Mouse (Mus musculus) T-helper 2 cell (primary cell): ENCODE data around the gene Sqstm1.

Source experiments
- in situ Hi-C: fragments of 300-600 bp; cut with MboI, MseI; formaldehyde crosslinking; loops from one replicate; pipeline ENCODE4 v1.15.1; 2025; ENCODE audit warnings: high pct_unique_total_duplicates

Gene Sqstm1

DNA sequence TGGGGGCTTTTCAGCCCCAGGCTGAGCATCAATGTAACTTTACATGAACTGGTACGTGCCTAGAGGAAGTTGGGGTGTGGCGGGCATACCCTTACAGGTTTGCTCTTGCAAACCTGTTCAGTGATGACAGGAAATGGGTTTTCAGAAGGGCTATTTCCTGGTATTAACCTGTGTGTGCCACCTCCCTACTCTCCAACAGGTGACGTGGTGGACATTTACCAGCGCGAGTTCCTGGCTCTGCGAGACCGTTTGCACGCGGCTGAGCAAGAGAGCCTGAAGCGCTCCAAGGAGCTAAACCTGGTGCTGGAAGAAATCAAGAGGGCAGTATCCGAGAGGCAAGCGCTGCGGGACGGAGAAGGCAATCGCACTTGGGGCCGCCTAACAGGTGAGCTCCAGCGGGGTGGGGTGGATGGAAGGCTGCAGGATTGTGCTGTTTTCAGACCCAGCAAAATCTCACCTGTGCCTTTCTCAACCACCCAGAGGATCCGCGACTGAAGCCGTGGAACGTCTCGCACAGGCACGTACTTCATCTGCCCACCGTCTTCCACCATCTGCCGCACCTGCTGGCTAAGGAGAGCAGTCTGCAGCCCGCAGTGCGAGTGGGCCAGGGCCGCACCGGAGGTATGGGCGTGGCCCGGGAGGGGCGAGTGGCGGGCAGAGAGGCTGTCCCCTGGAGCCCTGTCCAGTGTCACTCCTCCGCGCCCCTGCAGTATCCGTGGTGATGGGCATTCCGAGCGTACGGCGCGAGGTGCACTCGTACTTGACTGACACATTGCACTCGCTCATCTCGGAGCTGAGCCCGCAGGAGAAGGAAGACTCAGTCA is 20.1 kb upstream of the Sqstm1 start:
- in situ Hi-C loops, result no loop called here

DNA sequence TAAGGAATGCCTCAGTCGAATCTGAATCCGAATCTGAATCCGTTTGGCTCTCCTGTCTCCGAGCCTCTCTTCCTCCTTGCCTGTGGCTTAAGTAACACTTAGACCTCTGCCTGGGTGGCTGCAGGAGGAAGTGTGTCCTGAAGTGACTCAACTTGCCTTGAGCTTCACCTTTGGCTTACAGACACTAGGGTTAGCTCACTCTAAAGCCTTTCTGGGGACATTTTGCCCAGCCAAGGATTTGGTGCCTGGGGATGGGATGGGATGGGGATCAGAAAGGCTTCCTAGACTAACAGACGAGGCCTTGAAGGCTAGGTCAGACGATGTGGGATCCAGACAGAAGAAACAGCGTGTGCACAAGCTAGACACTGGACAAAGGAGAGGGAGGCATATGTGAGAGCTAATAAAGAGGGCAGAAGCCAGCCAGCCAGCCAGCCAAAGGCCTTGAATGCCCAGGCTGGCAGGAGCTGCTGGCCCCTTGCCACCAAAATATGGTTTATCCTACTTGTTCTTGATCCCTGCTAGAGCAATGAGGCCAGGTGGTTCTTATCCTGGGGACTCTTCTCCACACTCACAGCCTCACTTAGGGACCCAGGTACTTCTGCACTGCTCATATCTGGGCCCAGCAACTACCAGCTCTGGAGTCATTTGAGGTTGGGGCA is 18.8 kb upstream of the Sqstm1 start:
- in situ Hi-C loops, result loop anchor here (5.0 to 10.0 kb wide), 2 partner anchors 67 to 1375 kb away; partner anchors contain the start of gene Hnrnpab

DNA sequence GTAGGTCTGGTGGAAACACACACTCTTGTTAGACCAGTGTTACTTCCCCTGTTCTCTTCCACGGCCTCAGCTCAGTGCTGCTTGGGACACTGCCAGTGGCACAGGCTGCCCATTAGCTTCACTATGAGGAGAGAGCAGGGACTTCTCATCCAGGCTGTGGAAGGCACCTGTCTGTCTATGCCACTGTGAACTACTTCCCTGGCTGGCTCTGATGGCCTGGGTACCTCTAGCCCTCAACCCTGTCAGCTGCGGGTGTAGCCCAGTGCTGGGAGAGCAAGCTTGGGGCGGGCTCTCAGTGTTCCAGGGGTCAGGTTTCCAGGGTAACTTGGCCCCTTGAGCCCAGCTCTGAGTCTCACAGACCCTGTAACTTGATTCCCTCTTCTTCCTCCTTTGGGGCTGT is 18.1 kb upstream of the Sqstm1 start:
- in situ Hi-C loops, result loop anchor here (5.0 to 10.0 kb wide), 2 partner anchors 66 to 1376 kb away; partner anchors contain the start of gene Hnrnpab

DNA sequence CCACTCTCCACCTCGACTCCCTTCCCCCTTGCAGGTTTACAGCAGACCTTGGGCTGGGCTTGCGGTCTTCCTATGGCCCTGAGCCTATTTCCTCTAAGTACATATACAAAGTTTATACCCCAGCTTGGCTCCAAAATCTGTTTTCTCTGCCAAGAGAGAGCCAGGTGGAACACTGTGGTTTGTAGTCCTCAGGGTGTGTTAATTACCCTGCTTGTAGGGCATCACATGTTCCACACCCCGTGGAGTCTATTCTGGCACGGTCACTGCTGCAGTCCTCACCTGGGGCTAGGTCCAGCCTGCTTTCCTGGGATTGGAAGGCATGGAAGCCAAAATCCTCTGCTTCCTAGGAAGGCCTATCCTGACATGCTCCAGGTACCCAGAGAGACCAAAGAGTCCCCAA is 17.1 kb upstream of the Sqstm1 start:
- in situ Hi-C loops, result loop anchor here (5.0 to 10.0 kb wide), 2 partner anchors 65 to 1377 kb away; partner anchors contain the start of gene Hnrnpab

DNA sequence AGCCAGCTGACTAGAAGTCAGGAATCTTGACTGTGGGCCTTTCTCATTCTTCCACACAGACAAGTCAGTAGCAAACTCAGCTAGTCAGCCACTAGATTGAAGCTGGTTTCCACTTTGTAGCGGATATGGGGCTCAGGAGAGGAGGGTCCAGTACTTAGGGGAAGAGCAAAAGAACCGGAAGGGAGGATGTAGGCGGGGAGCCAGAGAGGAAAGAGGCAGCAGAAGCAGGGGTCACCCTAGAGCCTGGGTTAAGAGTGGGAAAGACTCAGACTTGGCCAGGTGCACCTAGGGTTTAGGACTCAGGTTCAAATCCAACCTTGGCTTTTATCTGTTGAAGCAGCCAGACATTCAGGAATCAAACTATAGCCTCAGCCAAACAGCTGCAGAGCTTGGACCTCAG is 16.6 kb upstream of the Sqstm1 start:
- in situ Hi-C loops, result loop anchor here (5.0 to 10.0 kb wide), 2 partner anchors 65 to 1378 kb away; partner anchors contain the start of gene Hnrnpab

DNA sequence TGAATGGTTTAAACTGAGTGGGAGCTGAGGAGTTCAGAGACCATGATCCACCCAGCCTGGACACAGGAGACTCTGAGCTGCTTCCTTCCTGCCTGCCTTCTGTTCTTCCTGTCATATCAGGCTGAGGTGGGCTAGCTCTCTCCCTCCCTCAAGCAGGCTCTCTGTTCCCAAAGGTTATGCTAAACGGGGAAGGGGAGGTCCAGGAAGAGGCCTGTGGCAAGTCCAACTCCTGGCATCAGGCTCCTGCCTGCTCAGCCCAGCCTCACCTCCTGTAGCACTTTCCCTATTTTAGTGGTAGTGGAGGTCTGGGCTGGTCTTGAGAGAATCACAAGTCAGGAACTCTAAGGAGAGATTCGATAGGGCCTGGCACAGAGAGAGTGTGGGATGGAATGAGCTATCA is 15.8 kb upstream of the Sqstm1 start:
- in situ Hi-C loops, result loop anchor here (5.0 to 10.0 kb wide), 2 partner anchors 64 to 1378 kb away; partner anchors contain the start of gene Hnrnpab

DNA sequence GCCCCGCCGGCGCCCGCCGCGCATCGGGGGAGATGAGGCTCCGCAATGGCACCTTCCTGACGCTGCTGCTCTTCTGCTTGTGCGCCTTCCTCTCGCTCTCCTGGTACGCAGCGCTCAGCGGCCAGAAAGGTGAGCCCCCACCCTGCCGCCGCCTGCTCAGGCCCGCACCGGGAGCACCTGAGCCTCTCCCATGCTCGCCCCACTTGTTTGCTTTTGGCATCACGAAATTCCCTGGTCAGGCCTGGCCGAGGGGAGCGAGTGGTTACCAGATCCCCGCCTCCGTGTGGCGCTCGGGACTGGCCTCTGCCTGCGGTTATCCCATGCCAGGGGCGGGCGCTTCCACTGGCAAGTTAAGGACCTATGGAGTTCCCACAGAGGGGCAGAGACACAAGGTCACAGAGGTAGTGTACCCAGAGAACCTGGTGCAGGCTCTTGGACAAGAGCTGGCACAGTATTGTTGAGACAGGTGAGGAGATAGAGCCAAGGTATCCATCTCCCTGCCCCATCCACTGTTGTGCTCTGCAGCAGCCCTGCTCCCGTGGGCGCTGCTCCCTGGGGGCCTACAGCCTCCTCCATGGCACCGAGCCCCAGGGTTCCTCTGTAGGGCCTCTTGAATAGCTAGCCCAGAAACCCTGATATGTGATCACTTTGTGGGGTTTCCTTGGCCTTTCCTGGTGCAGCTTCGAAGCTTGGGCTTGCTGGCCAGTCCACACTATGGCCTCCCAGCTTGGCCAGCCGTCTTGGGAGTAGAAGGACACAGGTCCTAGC is 15.2 kb upstream of the Sqstm1 start:
- in situ Hi-C loops, result loop anchor here (5.0 to 10.0 kb wide), 2 partner anchors 63 to 1379 kb away; partner anchors contain the start of gene Hnrnpab

DNA sequence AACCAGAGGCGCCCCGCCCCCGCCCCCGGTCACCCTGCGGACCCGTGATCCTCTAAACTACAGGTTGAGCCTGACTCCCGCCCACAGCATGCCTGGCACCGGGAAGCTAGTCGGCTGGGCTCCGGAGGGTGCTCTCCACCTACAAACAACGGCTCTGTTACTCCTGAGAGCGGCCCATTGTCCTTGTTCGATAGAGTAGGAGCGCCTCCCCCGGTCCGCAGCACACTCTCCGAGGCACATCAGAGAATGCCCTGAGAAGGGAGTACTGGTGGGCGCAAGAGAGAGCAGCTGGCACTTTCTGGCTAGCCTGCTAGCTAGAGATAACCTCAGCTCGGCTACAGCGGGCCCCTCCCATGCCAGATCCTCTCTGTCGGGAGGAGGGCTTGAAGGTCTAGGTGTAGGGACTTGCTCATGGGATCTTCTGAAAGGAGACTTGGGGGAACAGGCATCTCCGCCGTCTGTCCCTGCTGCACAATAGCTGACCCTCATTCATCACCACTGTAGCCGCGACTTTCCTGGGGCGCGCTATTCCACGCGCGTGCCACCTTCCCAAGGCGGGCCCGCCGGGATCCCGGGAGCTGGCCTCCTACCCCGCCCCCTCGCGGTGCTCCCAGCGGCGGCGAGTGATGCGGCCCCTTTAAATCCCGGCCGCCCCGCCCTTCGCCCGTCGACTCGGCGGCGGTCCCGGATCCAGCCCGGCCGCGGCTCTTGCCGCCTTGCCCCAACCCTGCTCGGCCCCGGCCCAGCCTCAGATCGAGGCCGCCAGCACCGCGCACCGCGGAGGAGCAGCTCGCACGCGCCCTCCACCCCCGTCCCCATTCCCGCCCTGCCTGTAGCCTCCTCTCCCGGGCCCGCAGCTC is 14.3 kb upstream of the Sqstm1 start:
- in situ Hi-C loops, result loop anchor here (5.0 to 10.0 kb wide), 2 partner anchors 63 to 1380 kb away; partner anchors contain the start of gene Hnrnpab

DNA sequence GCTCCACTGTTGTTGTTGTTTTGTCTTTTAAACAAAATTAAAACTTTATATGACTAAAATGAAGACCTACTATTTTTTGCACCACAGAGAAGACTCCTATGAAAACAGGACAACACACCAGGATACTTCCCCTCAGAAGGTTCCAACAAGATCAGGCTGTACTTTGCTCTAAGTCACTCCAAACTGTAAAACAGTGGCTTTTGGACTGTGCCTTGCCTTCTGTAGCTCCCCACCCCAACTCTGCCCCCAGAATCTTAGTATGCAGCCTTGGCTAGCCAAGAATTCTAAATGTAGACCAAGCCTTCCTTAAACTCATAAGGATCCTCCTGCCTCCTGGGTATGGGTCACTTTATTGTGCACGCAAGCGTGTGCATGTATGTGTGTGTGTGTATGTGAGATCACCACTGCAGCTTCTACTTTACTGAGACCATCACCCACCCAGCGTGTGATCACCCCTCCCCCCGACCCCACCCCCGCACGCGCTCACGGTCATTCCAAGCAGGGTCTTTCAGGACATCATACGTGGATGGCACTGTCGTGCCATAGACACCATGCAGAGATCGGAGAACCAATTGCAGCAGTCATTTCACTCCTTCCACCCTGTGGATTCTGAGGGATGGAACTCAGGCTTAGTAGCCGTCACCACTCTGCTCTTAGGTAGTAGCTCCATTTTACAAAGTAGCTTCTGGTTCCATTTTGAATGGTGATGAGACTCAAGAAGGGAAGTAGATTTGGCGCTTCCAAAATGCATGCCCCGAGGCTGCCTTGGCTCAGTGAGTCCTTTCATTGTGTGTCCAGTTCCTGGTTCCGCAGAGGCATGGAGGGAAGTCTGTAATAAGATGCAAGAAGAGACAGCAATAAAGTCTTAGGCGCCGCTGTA is 13.4 kb upstream of the Sqstm1 start:
- in situ Hi-C loops, result loop anchor here (10.0 kb wide), 1 partner anchor 1381 kb away; the partner anchor contains the start of gene Hnrnpab

DNA sequence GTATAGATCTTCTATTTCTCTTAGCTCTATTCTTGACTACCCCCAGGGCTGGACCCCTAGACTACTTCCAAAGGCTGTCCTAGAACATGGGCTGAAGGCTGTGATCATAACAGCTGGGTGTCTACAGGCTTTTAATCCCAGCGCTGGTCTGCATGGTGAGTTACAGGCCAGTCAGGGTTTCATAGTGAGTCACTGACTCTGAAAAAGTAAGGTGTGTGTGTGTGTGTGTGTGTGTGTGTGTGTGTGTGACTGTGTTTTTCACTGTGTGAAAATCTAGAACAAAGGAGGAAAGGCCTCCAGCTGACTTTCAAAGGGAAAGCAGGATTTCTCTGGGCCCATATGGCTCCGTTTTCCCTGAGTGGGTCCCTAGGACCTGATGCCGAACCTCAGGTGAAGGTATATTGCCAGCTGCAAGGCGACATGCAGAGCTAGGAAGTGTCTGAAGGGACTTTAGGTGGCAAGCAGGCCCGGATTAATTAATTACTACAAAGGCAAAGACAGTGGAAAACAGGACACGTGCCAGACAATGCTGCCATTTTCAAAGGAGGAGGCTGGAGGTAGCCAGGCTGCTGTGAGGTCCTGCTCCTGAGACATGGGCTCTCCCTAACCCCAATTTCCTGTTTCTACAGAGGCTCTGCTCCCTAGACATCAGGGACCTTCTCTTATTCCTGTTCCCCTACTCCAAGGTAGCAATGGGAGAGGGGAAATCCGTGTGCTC is 12.1 kb upstream of the Sqstm1 start:
- in situ Hi-C loops, result loop anchor here (10.0 kb wide), 1 partner anchor 1382 kb away; the partner anchor contains the start of gene Hnrnpab

DNA sequence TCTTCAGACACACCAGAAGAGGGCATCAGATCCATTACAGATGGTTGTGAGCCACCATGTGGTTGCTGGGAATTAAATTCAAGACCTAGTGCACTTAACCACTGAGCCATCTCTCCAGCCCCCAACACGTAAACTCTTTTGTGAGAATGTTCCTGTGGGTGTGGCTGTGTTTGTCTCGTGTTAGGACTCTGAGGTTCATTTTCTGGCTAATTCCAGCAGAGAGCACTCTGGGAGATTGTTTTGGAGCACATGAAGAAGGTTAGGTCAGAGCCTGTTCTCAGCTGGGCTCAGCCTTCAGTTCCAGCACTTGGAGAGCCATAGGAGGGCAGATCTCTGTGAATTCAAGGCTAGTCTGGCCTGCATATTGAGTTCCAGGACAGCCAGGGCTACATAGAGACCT is 9.2 kb upstream of the Sqstm1 start:
- in situ Hi-C loops, result loop anchor here (10.0 kb wide), 1 partner anchor 1385 kb away; the partner anchor contains the start of gene Hnrnpab

DNA sequence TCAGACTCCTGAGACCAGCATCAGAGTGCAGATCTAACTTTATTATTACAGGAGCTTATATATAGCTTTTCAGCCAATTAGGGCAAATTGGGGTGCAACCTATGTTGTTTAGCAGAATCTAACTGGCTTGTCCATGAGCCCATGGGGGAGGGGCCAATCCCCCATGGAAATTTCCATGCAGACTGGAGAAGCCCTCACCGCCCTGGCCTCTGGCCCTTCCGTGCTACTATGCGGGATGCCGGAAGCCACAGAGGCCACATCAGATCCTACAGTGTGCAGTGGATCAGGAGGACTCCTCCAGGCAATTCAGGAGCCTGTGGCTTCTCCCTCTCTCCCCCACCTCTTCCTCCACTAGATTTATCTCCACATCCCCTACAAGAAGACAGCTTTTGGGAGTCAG is 7.2 kb upstream of the Sqstm1 start:
- in situ Hi-C loops, result no loop called here

DNA sequence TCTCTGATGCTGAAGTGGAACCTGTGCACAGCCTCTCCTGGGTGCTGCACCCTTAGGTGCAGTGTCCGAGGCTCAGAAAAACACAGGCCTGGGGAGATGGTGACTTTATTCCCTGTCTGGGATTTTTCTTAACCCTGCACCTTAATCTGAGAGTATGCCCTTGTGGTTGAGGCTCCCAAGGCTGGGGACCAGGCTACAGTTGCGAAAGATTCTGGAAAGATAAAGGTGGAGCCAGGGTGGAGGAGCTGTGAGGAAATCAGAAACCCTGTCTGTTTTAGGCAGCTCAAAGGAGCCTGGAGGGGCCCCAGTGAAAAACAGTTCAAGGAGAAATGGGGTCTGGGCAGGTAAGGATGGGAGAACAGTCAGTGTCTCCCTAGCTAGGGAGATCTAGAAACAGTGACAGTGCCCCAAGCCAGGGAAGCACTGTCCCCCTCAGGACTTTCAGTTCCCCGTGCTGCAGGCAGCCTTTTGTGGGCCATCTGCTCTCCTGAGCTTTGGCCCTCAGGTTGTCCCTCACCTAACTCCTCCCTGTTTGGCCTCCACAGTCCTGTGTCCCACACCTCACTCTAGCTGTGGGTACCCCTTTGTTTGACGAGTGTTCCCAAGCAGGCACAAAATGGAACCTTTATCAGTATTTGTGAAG is 6.2 kb upstream of the Sqstm1 start:
- in situ Hi-C loops, result no loop called here

DNA sequence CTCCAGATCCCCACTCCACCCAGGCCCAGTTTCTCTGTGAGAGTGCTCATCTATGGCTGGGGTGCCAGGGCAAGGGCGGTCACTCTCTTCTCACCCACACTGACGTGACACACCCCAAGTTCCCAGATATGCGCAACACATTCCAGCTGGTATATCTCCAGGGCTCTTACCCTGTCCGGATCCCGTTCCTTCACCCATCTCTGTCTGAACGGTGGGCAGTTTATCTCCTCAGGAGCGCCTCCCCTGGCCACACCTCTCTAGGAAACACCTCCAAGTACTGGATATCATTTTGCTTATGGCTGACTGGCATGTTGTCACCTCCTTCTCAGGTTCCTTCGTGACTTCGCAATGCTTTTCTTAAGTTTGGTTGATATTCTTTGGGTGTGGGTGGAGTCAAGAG is 5.0 kb upstream of the Sqstm1 start:
- in situ Hi-C loops, result no loop called here

DNA sequence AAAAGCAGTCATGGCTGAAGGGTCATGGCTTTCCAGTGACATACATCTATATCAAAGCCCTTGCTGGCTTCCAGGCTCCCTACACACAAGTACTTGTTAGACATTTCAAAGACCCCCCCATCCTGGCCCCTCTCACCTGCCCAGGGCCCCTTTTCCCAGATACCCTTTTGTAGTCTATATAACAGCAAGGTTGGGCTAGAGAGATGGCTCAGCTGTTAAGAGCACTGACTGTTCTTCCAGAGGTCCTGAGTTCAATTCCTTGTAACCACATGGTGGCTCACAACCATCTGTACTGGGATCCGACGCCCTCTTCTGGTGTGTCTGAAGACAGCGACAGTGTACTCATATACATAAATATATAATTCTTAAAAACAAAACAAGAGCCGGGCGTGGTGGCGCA is 4.0 kb upstream of the Sqstm1 start:
- in situ Hi-C loops, result no loop called here

DNA sequence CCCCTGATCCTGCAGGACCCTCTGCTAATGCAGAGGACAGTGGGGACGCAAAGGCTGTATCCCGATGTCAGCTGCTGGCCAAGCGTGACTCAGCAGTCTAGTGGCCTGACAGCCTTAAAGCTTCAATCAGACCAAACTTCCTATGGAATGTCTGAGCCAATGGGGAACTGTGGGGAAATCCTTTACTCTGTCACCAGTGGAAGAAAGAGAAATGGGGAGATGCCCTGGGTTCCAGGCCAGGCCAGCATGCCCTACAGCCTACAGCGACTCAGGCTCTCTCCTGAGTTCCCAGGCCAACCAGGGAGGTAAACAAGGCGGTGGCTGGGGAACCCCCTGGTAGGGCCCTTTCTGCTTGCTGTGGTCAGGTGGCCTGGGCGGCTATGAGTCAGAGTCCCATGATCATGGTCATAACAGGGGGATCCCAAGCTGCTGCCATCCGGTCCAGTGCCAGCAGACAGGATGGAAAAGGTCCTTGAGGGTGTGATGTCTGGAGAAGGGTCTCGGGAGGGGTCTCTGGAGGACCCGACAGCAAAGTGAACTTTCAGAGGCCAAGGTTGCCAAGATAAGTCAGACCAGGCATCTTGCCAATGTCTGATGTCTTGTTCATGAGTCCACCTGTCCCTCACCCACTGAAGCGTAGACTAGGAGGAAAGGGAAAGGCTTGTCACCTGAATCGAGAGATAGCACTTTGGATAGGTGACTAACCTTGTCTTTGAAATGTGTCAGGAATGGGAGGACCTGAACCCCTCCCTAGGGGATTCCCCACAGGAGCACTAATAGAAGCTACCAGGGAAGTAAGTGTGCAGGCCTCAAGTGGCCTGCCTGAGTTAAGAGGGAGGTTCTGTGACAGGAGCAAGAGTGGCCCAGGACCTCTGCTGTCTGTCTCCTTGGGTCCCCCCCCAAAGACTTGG is 2.5 kb upstream of the Sqstm1 start:
- in situ Hi-C loops, result no loop called here

DNA sequence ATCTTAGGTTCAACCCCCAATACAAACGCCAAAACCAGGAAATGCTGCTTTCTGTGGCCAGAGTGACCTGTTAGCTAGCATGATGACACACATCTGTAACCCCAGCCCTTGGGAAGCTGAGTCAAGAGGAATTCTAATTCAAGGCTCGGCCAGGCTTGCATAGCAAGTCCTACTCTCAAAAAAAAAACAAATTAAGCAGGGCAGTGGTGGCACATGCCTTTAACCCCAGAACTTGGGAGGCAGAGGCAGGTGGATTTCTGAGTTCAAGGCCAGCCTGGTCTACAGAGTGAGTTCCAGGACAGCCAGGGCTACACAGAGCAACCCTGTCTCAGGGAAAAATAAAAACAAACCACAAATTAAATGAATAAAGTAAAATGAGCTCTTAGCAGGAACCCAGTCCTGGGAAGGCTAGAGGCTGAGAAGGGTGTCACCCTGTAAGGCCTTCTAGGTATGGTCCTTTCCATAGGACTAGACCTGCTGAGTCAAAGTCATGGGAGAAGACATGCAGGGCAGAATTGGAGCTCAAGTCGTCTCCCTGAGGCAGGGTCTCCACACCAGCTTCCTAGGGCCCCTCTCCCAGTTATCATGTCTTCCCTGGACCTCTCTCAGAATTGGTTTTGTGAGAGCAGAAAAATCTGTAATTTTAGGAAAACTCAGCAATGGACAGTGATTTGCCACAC is 1.6 kb upstream of the Sqstm1 start:
- in situ Hi-C loops, result no loop called here
